27 mouse cellular contexts compared by ENCODE assay signal in genomic region chr8:89855556-89855955, GRCm38 (mm10).
DNase-seq lines count a peak whose midpoint lies in the region; ATAC-seq and TF ChIP-seq lines count a peak whose summit lies in the region.
"Had no signal": no experiment of that assay in that cellular context is flagged by ENCODE, and none has a peak within 500 bp of the region (broad histone marks: within the 10 kb centered on the region; RNA-seq: fewer than 3 reads in every experiment).

No protein-coding gene starts in this region.

- no peaks in the 10 kb centered on the region for H3K9me3 ChIP-seq in forebrain, postnatal 0 days (ENCODE audit: low read length)
- no peaks in the 10 kb centered on the region for H3K9me3 ChIP-seq in forebrain, embryonic 16.5 days (ENCODE audit: control insufficient read depth, low read length)
- H3K9me3 ChIP-seq: embryonic facial prominence, embryonic 10.5 days; embryonic facial prominence, embryonic 15.5 days; forebrain, embryonic 13.5 days; heart, embryonic 13.5 days; liver, embryonic 12.5 days; neural tube, embryonic 15.5 days; stomach, embryonic 15.5 days had no signal

- no peaks in the 10 kb centered on the region for H3K27me3 ChIP-seq in forebrain, postnatal 0 days (ENCODE audit: insufficient read depth, low read length)
- no peaks in the 10 kb centered on the region for H3K27me3 ChIP-seq in forebrain, embryonic 16.5 days (replicated peaks; ENCODE audit: control insufficient read depth, insufficient read depth, low read length)
- H3K27me3 ChIP-seq: embryonic facial prominence, embryonic 15.5 days; forebrain, embryonic 13.5 days; heart, embryonic 13.5 days; liver, embryonic 12.5 days; neural tube, embryonic 15.5 days; stomach, embryonic 15.5 days had no signal

- no peaks in the 10 kb centered on the region for H3K36me3 ChIP-seq in forebrain, postnatal 0 days (ENCODE audit: insufficient read depth)
- H3K36me3 ChIP-seq in forebrain, embryonic 16.5 days (ENCODE audit: control insufficient read depth, insufficient read depth): no peaks in the 10 kb centered on the region
- H3K36me3 ChIP-seq: embryonic facial prominence, embryonic 10.5 days; embryonic facial prominence, embryonic 15.5 days; heart, embryonic 13.5 days; liver, embryonic 12.5 days; neural tube, embryonic 15.5 days; stomach, embryonic 15.5 days had no signal

- peak; percentile 26 for DNase-seq in forebrain, postnatal 0 days
- peak; percentile 31 to 53 for DNase-seq in layer of hippocampus, adult 2 months (ENCODE audit: low spot score in 2 of 2)
- no peak for DNase-seq in layer of hippocampus, postnatal 14 days (ENCODE audit: low spot score in 2 of 2)
- peak; percentile 18 to 19 for DNase-seq in right cerebral cortex, adult 2 months (ENCODE audit: low spot score in 2 of 2)
- no peak for DNase-seq in right cerebral cortex, postnatal 14 days
- DNase-seq in layer of hippocampus, adult 9-11 months: peak; percentile 54
- no peak for DNase-seq in kidney, adult 9 months
- DNase-seq: adrenal gland, postnatal 25 days; B cell, adult 2 months; gastrocnemius, postnatal 10 days; heart, postnatal 10 days; kidney, adult 8-10 months; kidney, postnatal 10 days; liver, postnatal 0 days; midbrain, embryonic 14.5 days; retina, postnatal 1 day had no signal

- H3K27ac ChIP-seq in forebrain, postnatal 0 days (ENCODE audit: low read depth, low read length): no peak overlapping the region
- no peak overlapping the region for H3K27ac ChIP-seq in forebrain, embryonic 16.5 days (ENCODE audit: low read length)
- no peak overlapping the region for H3K27ac ChIP-seq in layer of hippocampus, adult 2 months
- H3K27ac ChIP-seq: embryonic facial prominence, embryonic 10.5 days; embryonic facial prominence, embryonic 15.5 days; forebrain, embryonic 13.5 days; heart, embryonic 13.5 days; liver, embryonic 12.5 days; macrophage; neural tube, embryonic 15.5 days; stomach, embryonic 15.5 days had no signal

- WGBS in forebrain, postnatal 0 days: 66% methylated on average over 5 of the region's 5 CpGs
- 80% methylated on average over 5 of the region's 5 CpGs for WGBS in forebrain, embryonic 16.5 days

- H3K4me2 ChIP-seq in forebrain, postnatal 0 days (ENCODE audit: low read depth): no peak overlapping the region
- H3K4me2 ChIP-seq in forebrain, embryonic 16.5 days (ENCODE audit: low read length): no peak overlapping the region
- H3K4me2 ChIP-seq: embryonic facial prominence, embryonic 15.5 days; forebrain, embryonic 13.5 days; heart, embryonic 13.5 days; liver, embryonic 12.5 days; neural tube, embryonic 15.5 days; stomach, embryonic 15.5 days had no signal

- H3K4me1 ChIP-seq in forebrain, postnatal 0 days (ENCODE audit: insufficient read depth): no peaks in the 10 kb centered on the region
- peaks cover 6% of the 10 kb centered on the region; the same call in 1 of the 2 replicates for H3K4me1 ChIP-seq in forebrain, embryonic 16.5 days (replicated peaks; ENCODE audit: control insufficient read depth, insufficient read depth, low read length)
- H3K4me1 ChIP-seq: embryonic facial prominence, embryonic 10.5 days; embryonic facial prominence, embryonic 15.5 days; liver, embryonic 12.5 days; stomach, embryonic 15.5 days had no signal

- no peak for ATAC-seq in forebrain, postnatal 0 days
- ATAC-seq in forebrain, embryonic 16.5 days: no peak
- ATAC-seq: forebrain, embryonic 13.5 days; intestine, embryonic 16.5 days; liver, embryonic 12.5 days; liver, postnatal 0 days; lung, postnatal 0 days had no signal

- H3K4me3 ChIP-seq in forebrain, postnatal 0 days (ENCODE audit: low read depth, low read length): no peak overlapping the region
- H3K4me3 ChIP-seq in forebrain, embryonic 16.5 days (replicated peaks; ENCODE audit: low read length): no peak overlapping the region
- no peak overlapping the region for H3K4me3 ChIP-seq in layer of hippocampus, adult 2 months
- H3K4me3 ChIP-seq: embryonic facial prominence, embryonic 10.5 days; embryonic facial prominence, embryonic 15.5 days; forebrain, embryonic 13.5 days; heart, embryonic 13.5 days; liver, embryonic 12.5 days; neural tube, embryonic 15.5 days; stomach, embryonic 15.5 days had no signal

- no peak for TF ChIP-seq CTCF in forebrain, postnatal 0 days (IDR thresholded peaks at IDR 0.05; ENCODE audit: low read depth)
- no peak for TF ChIP-seq CTCF in layer of hippocampus, adult 2 months (conservative IDR thresholded peaks at IDR 0.05)

- H3K9ac ChIP-seq in forebrain, postnatal 0 days: no peak overlapping the region
- H3K9ac ChIP-seq in forebrain, embryonic 16.5 days (replicated peaks; ENCODE audit: low read depth, low read length): no peak overlapping the region
- H3K9ac ChIP-seq: embryonic facial prominence, embryonic 15.5 days; forebrain, embryonic 13.5 days; heart, embryonic 13.5 days; liver, embryonic 12.5 days; liver, postnatal 0 days; neural tube, embryonic 15.5 days; stomach, embryonic 15.5 days had no signal

Comparison
In these comparisons a context has a peak if more than half of its experiments do, and no peak if none do; other contexts are left out.
1. DNase-seq: peak in forebrain, postnatal 0 days (single experiment), layer of hippocampus, adult 2 months (2 of 2), right cerebral cortex, adult 2 months (2 of 2) and layer of hippocampus, adult 9-11 months (single experiment); none in layer of hippocampus, postnatal 14 days (0 of 2), right cerebral cortex, postnatal 14 days (single experiment) and kidney, adult 9 months (single experiment).